Mouse (Mus musculus) neural tube, embryonic 11.5 days (tissue): ENCODE results near the gene Aff3. TPM values are rescaled to one million over a fixed set of nuclear protein-coding genes. Genes with fewer than 3 reads are reported as not detected.

Source experiments
- ATAC-seq: fragments of 200-750 bp; cut with Nextera tagmentation; 2 replicates; pipeline ENCODE4 v1.8.0; 2017; ENCODE audit warnings: moderate number of reproducible peaks, mild to moderate bottlenecking, moderate TSS enrichment, moderate library complexity; ENCODE audit not compliant: insufficient read depth, low FRiP score, low TSS enrichment
- DNase-seq: peaks from one replicate; pipeline ENCODE4 v3.0.0-alpha.2; 2015; ENCODE audit warnings: low spot score
- H3K27ac ChIP-seq: fragments of 300-500 bp; sonication (generic); 2 replicates; pipeline ENCODE4 v1.5.1; 2014; ENCODE audit warnings: low read depth, mild to moderate bottlenecking, low read length
- H3K27me3 ChIP-seq: fragments of 300-500 bp; sonication (generic); 2 replicates; pipeline ENCODE4 v1.6.1; 2014; ENCODE audit warnings: mild to moderate bottlenecking, low read length, mixed read lengths; ENCODE audit not compliant: control insufficient read depth, insufficient read depth
- H3K36me3 ChIP-seq: fragments of 300-500 bp; sonication (generic); 2 replicates; pipeline ENCODE4 v1.6.1; 2014; ENCODE audit warnings: mild to moderate bottlenecking, low read length, moderate library complexity, mixed read lengths; ENCODE audit not compliant: control insufficient read depth, insufficient read depth
- H3K4me1 ChIP-seq: fragments of 300-500 bp; sonication (generic); 2 replicates; pipeline ENCODE4 v1.6.1; 2014; ENCODE audit warnings: low read length, mixed read lengths; ENCODE audit not compliant: control insufficient read depth, insufficient read depth
- H3K4me2 ChIP-seq: fragments of 300-500 bp; sonication (generic); 2 replicates; pipeline ENCODE4 v1.6.1; 2014; ENCODE audit warnings: low read depth, mild to moderate bottlenecking, moderate library complexity
- H3K4me3 ChIP-seq: fragments of 300-500 bp; sonication (generic); 2 replicates; pipeline ENCODE4 v1.5.1; 2014; ENCODE audit warnings: low read depth, low read length
- H3K9ac ChIP-seq: fragments of 300-500 bp; sonication (generic); 2 replicates; pipeline ENCODE4 v1.6.1; 2014; ENCODE audit warnings: mild to moderate bottlenecking, low read length
- H3K9me3 ChIP-seq: fragments of 300-500 bp; sonication (generic); 2 replicates; pipeline ENCODE4 v1.6.1; 2016; ENCODE audit warnings: low read length; ENCODE audit not compliant: control insufficient read depth
- WGBS: fragments of 180-500 bp; shearing (Covaris S2); extraction: QIAGEN DNeasy Blood & Tissue Kit; methylation state at CpG from one replicate; pipeline ENCODE4 v1.1.7; 2014; 5-methylcytosine and 5-hydroxymethylcytosine counted together
- polyA plus RNA-seq: library from polyadenylated mRNA; unstranded; fragments of >200 nt; fragmentation: Nextera tagmentation; extraction: Ambion mirVana; gene quantifications from 2 replicates; pipeline ENCODE4 v1.2.1, GENCODE M21; 2014

Aff3 gene
- polyA plus RNA-seq, 1 experiment from 2014 or later, result 33.3 TPM

DNA sequence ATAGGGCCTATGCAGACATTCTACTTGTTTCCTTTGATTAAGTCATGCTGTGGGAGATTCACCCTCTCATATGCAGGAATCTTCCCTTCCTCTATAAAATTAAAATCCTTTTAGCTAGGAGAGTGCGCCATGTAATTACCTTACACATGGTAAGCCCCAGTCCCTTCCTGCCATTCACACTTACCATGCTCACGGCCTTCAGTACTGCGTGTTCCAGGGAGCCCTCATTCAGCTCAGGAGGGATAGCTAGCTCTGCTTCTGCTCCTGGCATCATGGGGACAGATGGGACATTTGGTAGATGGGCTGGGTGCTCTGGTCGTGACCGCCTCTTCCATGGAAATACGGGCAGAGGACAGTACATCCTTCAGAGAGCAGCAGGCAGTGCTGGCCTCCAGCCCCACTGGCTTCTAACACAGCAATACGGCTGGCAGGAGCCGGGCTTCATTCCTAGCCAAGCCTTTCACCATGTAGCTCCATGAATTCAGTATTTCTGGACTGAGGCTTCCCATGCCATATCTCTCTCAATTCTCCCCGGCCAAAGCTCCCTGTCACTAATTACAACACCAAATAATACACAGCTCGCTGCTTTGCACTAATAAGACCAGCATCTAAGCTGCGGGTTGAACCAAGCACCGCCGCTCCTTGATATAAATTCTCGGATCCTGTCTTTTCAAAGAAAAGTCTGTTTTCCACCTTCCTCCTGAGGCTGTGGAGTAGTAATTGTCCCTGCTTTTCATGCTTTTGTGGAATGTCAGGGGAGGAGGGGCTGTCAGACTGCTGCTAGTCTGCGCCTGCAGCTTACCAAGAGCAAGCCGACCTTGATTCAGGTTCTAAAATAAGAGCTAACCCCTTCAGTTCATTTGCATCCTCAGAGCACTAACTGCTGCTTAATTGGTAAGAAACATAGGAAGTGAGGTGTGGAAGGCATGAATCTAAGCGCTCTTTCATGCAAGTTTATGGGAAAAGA is 464.8 kb downstream of the Aff3 start:
- Histone ChIP-seq H3K27ac (0 out of 2 replicates have a peak overlapping the region, but pooled peaks have one; percentile 23), H3K27me3 (no peaks in the 10 kb centered on the region), H3K9me3 (no peaks in the 10 kb centered on the region), H3K4me2 (no peak overlapping the region), H3K9ac (no peak overlapping the region; the same call in 1 of the 2 replicates), H3K4me1 (peaks cover 12% of the 10 kb centered on the region), H3K4me3 (no peak overlapping the region), H3K36me3 (no peaks in the 10 kb centered on the region; the same call in 1 of the 2 replicates)
- no peak for ATAC-seq
- 58% methylated on average over 17 of the region's 17 CpGs for WGBS
- DNase-seq, result no peak

DNA sequence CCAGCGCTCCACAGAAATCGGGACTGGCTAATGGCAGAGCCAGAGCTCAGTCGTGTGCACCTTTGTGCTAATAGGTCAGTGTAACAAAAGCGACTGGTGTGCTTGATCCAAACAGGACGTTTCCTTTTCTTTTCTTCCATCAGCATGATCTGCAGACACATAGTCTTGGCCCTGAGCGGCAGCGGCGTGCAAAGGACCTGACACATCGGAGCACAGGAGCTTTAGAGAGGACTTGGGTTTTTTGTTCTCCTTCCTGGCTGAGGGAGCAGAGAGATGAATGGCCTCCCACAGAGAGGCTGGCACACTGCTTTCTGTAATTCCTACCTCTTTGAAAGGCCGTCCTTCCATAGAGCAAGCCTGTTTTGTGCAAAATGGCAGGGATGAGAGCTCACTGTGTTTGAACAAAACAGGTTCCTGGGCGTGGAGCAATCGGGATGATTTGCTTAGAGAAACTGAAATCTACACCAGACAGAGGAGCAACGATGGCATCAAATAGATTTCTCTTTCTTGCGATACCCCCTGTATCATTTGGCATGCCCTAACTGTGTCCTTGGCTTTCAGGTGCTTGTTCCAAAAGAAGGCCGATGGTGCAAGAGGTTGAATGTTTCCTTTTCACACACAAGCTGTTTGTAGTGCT is 466.2 kb downstream of the Aff3 start:
- DNase-seq, result peak; percentile 39
- Histone ChIP-seq H3K4me1 (peaks cover 12% of the 10 kb centered on the region), H3K27ac (0 out of 2 replicates have a peak overlapping the region, but pooled peaks have one; percentile 29), H3K9me3 (no peaks in the 10 kb centered on the region), H3K9ac (no peak overlapping the region), H3K27me3 (no peaks in the 10 kb centered on the region), H3K4me2 (peak overlapping the region; percentile 24; the same call in 1 of the 2 replicates), H3K36me3 (no peaks in the 10 kb centered on the region; the same call in 1 of the 2 replicates), H3K4me3 (no peak overlapping the region)
- ATAC-seq, result no peak
- WGBS, result 42% methylated on average over 15 of the region's 15 CpGs

- DNase-seq (no peak), ATAC-seq (no peak)
- Histone ChIP-seq H3K4me3 (no peak overlapping the region), H3K4me1 (peaks cover 12% of the 10 kb centered on the region), H3K9me3 (no peaks in the 10 kb centered on the region), H3K27ac (no peak overlapping the region), H3K36me3 (no peaks in the 10 kb centered on the region; the same call in 1 of the 2 replicates), H3K27me3 (no peaks in the 10 kb centered on the region), H3K4me2 (no peak overlapping the region), H3K9ac (no peak overlapping the region)
- 67% methylated on average over 8 of the region's 8 CpGs for WGBS
Observed at GRCm38 (mm10) chr1:38197145-38197682, 467.5 kb downstream of the Aff3 start.

- 93% methylated on average over 3 of the region's 3 CpGs for WGBS
- H3K27me3 ChIP-seq, result no peaks in the 10 kb centered on the region
- H3K27ac ChIP-seq, result no peak overlapping the region
- DNase-seq (no peak), ATAC-seq (no peak)
- H3K36me3 ChIP-seq, result no peaks in the 10 kb centered on the region; the same call in 1 of the 2 replicates
- no peaks in the 10 kb centered on the region for H3K9me3 ChIP-seq
- H3K4me2 ChIP-seq, result no peak overlapping the region
- H3K9ac ChIP-seq, result no peak overlapping the region
- peaks cover 12% of the 10 kb centered on the region for H3K4me1 ChIP-seq
- H3K4me3 ChIP-seq, result no peak overlapping the region
Observed at GRCm38 (mm10) chr1:38195721-38196120, 469.0 kb downstream of the Aff3 start.

GRCm38 (mm10) chr1:38186227-38186545 is 478.6 kb downstream of the Aff3 start:
- Histone ChIP-seq H3K9ac (no peak overlapping the region), H3K27me3 (no peaks in the 10 kb centered on the region), H3K4me1 (no peaks in the 10 kb centered on the region), H3K9me3 (no peaks in the 10 kb centered on the region), H3K27ac (no peak overlapping the region), H3K4me3 (no peak overlapping the region), H3K36me3 (no peaks in the 10 kb centered on the region), H3K4me2 (no peak overlapping the region)
- DNase-seq (no peak), ATAC-seq (no peak)
- WGBS, result 74% methylated on average over 5 of the region's 5 CpGs

GRCm38 (mm10) chr1:38185517-38186226 is 479.1 kb downstream of the Aff3 start:
- ATAC-seq, result no peak
- Histone ChIP-seq H3K4me2 (no peak overlapping the region), H3K27me3 (no peaks in the 10 kb centered on the region), H3K36me3 (no peaks in the 10 kb centered on the region; the same call in 1 of the 2 replicates), H3K27ac (no peak overlapping the region), H3K9ac (no peak overlapping the region), H3K9me3 (no peaks in the 10 kb centered on the region), H3K4me3 (no peak overlapping the region), H3K4me1 (no peaks in the 10 kb centered on the region)
- DNase-seq, result peak; percentile 86
- 53% methylated on average over 17 of the region's 17 CpGs for WGBS

- H3K36me3 ChIP-seq, result no peaks in the 10 kb centered on the region; the same call in 1 of the 2 replicates
- DNase-seq (no peak), ATAC-seq (no peak)
- H3K9ac ChIP-seq, result no peak overlapping the region
- H3K27ac ChIP-seq, result no peak overlapping the region
- no peaks in the 10 kb centered on the region for H3K9me3 ChIP-seq
- no peaks in the 10 kb centered on the region for H3K4me1 ChIP-seq
- no peak overlapping the region for H3K4me2 ChIP-seq
- H3K27me3 ChIP-seq, result no peaks in the 10 kb centered on the region
- 86% methylated on average over 15 of the region's 15 CpGs for WGBS
- no peak overlapping the region for H3K4me3 ChIP-seq
Observed at GRCm38 (mm10) chr1:38181020-38181550, 483.7 kb downstream of the Aff3 start.

DNA sequence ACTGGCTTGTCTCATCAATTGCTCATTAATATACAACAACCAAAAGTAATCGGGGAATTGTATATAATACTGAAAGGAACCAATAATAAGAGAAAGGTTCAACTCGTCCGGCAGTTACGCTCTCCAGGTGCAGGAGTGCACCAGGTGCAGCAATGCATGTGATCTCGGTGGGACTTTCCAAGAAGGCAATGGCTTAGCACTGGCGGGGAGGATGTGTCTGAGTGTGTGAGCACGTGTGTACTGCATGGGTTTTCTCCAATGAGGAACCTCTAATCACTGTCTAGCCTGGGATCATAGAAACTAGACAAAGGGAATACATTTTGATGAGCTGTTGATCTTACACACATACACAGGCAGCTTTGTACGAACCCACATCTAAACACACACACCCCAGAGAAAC is 485.8 kb downstream of the Aff3 start:
- no peaks in the 10 kb centered on the region for H3K9me3 ChIP-seq
- H3K4me1 ChIP-seq, result no peaks in the 10 kb centered on the region
- H3K9ac ChIP-seq, result no peak overlapping the region
- H3K4me3 ChIP-seq, result no peak overlapping the region
- WGBS, result 95% methylated on average over 8 of the region's 8 CpGs
- no peaks in the 10 kb centered on the region for H3K27me3 ChIP-seq
- DNase-seq (no peak), ATAC-seq (no peak)
- H3K36me3 ChIP-seq, result no peaks in the 10 kb centered on the region; the same call in 1 of the 2 replicates
- H3K27ac ChIP-seq, result no peak overlapping the region
- H3K4me2 ChIP-seq, result no peak overlapping the region
